Mouse (Mus musculus) thymus, postnatal 36 days (tissue): ENCODE data around the gene Ubl5.
A peak's percentile ranks its signal among the peaks of the same experiment; 100 is the strongest.

Experiments used
- DNase-seq, 2 experiments: peaks; one replicate each; pipeline ENCODE4 v3.0.0; 2022; ENCODE audit warnings: mixed read lengths in 2 of 2

Gene Ubl5

DNA sequence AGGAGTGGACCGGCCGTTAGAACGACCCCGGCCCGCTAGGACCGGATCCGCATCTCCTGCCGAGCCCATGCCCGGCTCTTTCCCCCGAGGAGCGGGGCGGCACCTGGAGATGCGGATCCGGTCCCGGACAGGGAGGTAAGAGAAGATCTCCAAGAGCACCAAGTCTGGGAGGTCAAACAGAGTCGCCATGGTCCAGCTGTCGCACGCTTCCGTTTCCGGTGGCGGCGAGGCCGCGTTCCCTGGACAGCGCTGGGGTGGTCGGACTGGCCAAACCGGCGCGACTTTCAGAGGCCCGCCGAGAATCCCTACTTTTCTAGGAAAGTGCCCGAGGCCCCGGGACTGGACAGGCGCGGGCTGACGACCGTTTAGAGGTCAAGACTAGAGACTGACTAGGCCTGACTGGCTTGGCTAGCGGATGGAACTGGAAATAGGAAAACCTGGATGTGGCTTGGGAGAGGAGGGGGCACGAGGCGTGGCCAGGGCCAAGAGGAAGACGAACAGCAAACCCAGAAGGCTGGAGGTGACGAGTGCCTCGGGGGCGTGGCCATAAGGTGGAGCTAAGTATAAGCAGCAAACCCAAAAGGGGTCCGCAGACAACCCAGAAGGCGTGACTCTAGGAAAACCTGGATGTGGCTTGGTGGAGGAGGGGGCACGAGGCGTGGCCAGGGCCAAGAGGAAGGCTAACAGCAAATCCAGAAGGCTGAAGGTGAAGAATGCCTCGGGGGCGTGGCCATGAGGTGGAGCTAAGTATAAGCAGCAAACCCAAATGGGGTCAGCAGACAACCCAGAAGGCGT lies at the start of gene Ubl5:
Gene Ubl5 (plus strand): TSS at position 778 of the 795 bp plus-strand sequence.
- DNase-seq: peak; percentile 93 to 97

DNA sequence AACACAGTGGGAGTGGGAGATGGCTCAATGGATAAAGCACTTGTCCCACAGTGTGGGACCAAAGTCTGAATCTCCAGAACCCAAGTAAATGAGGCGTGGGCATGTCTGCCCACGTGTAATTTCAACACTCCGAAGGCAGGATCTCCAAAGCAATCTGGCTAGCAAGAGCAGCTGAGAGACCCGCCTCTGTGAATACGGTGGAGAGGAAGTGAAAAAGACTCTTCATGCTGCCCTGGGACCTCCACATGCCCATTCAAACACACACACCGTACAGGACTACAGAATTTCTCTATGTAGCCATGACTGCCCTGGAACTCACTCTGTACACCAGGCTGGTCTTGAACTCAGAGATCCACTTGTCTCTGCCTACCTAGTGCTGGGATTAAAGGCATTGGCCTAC lies 41.4 kb upstream of the Ubl5 start:
- DNase-seq: no peak

DNA sequence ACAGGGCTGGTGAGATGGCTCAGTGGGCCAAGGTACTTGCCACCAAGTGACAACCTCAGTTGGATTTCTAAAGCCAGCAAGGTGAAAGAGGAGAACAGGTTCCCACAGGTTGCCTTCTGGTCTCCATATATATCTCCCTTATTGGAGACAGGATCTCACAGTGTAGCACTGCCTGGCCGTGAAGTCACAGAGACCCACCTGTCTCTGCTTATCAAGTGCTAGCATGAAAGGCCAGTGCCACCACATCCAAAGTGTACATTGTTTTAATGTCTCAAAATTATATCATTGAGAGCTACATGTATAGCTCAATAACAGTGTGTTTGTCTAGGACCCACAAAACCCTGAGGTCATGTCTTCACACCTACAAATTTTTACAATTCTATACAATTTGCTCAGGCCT lies 36.4 kb upstream of the Ubl5 start:
- DNase-seq: no peak

DNA sequence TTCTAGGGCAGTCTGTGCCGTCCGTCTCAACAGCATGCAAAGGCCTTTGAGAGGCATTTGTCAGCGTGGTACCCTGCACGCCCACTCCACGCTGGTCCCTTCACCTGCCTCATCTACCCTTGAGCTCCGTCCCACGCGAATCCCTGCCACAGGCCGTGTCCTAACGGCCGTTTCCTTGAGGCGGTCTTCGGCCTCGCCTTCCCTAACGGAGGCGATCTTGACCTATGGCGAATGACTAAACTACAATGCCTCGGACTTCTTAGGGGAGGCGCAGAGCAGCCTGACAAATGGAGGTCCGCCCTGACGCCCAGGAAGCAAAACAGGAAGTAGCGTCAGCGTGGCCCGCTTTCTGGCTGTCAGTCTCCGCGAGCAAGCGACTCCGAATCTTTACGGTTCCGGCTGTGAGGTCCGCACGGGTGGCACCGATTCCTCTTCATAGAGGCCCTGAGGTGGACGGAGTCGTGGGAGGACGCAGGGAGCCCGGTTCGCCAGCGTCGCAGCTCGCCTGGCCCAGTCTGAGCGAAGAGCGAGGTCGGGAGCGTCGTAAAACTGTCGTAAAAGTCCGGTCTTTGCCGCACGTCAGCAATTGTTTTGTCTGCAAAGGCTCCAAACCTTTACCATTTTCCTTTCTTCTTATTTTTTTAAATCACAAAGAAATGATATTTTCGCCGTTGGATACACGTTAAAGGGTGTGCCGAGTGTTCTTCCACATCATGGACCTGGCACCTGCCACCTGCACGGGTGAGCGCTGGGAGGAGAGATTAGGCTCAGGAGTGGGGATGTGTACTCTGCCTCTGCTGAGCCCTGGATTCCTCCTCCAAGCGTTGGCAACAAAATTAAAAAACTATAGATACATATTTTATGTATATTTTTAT lies 35.3 kb upstream of the Ubl5 start:
- DNase-seq: peak; percentile 86 to 89

DNA sequence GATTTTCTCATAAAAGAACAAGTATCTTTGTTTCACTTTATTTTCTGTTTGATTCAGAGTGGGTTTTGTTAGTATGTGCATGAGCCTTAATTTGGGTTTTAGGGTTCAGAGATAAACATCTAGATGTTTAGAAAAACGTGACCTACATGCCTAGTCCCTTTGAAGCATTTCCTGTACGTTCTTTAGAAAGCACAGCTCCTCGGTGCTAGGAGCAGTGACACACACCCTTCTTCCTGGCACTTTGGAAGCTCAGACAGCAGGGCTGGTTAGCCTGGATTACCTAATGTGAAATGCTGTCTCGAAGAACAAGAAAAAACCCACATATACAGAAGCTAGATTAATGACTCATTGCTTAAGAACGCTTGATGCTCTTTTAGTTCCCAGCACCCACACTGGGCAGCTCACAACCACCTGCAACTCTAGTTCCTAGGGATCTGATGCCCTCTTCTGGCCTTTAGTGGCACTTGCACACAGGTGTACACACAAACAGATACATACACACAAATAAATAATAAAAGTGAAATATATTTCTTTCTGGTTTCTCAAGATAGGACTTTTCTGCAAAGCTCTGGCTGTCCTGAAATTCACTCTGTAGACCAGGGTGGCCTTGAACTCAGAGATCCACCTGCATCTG lies 32.7 kb upstream of the Ubl5 start:
- DNase-seq: peak; percentile 22 to 41

DNA sequence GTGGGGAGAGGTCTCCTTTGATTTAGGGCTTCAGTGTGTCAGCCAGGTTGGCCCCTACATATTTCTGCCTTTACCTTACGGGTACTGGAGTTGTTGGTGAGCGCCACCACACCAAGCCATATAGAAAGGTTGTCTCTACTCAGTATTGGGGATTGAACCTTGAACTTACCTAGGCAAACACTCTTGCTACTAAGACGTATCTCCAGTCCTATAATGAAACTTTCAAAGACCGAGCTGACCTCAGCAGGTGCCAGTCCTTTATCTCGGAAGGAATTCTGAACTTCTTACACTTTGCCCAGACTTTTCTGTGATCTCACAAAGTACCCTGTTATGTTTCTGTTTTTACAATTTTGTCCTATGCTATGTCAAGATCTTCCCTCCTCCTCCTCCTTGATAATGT lies 30.7 kb upstream of the Ubl5 start:
- no peak for DNase-seq

DNA sequence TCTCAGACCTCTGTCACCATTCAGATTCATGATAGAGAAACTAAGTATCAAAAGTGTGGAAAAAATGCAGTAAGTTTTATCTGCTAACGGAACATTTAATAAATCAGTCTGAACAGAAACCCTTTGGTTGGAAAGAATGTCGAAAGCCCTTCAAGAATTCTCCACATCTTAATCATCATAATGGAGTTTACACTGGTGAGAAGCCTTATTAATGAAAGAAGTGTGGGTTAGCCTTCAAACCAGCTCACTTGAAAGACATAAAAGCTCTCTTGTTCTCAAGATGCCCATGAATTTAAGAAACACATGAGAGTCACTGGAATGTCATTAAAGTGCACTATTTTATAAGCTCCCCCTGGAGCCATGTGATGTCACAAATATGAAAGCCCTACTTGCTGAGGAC lies 26.0 kb upstream of the Ubl5 start:
- DNase-seq: no peak

DNA sequence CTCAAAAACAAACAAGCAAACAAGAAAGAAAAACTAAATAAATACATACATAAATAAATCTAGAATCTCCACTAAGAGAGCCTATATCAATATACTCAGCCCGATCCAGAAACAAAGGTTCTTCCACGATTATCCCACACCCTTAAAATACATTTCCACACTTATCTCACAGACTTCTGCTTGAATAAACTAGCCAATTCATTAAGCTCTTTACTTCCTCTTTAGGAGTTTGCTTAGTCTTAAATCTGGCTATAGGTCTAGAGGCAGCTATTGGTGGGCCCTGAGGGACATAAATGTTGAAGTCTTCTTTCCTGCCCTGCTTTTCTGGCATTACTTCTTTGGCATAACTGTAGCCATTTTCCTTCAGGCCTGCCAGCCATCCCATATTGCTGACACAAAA lies 11.3 kb upstream of the Ubl5 start:
- DNase-seq: no peak

DNA sequence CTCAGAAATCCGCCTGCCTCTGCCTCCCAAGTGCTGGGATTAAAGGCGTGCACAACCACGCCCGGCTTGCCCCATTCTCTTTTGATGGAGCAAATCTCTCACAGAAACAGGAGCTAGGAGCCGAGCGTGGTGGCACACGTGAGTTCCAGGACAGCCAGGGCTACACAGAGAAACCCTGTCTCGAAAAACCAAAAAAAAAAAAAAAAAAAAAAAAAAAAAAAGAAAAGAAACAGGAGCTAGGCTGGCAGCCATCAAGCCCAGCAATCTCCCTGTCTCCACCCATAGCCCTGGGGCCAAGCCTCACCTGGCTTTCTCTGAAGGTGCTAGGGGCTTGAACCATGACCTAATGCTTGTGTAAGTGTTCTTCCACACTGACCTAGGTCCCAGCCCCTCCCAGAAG lies 7.0 kb upstream of the Ubl5 start:
- DNase-seq: peak; percentile 58 to 75

DNA sequence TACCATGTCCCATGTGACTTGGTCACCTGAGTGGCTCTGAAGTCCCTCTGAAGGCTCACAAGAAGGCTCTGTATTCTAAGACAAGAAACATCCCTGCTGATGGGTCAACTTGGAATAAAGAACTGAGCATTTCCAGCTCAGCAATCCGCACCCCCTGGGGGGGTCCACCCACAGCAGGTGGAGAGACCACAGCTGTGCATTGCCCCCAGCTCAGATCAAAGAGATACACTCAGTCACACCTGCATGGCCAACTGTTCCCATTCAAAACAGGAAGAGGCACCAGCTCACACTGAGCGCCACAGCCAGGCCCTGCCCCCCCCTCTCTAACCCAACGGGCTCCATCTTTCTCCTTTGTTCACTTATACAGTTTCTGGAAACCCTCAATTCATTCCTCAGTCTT lies 6.4 kb upstream of the Ubl5 start:
- peak; percentile 85 to 94 for DNase-seq

DNA sequence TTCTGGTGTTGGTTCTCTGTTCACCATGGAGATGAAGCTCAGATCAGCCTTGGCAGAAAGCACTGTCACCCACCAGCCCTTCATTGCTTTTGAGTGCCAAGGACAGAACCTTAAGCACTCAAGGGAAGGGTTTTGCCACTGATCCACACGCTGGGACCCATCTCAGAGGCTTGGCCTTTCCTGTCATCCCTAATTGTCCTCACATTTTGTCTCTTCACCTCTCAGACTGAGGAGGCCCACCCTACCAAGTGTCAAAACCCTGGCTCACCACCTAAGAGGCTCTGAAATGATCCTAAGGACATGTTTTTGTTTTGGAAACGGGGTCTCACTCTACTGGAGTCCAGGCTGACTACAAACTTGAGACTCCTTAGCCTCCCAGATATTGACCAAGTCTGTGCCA lies 5.9 kb upstream of the Ubl5 start:
- DNase-seq: no peak

DNA sequence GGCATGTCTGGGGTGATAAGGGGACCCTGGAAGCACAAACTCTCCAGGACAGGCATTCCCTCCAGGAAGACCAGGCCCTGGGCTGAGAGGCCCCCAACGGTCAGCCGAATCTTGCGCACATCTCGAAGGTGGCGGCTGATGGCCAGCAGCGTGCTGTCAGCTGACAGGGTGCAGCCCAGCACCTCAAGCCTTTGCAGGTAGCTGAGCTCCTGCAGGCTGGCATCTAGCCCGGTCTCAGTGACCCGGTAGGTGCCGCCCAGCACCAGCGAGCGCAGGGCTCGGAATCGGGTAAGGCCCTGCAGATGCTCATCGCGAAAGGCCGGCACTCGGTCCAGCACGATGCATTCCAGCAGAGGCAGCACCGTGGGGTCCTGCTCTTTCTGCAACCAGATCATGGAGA lies 4.1 kb upstream of the Ubl5 start:
- DNase-seq: peak; percentile 28 to 51

DNA sequence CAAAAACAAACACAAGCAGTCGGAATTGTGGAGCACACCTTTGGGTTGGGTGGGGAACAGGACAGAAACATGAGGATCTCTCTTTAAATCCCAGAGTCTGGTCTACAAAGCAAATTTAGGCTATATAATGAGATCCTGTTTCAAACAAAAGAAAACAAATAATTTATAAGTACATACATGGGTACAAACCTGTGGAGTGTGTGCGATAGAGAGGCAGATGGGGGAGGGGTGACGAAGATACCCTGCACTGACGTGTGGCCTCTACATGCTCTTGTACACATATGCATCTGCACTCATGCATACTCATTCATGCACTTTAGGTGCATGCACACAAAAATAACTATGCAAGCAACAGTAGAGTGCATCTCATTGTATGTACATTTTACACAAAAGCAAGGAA lies 3.2 kb upstream of the Ubl5 start:
- DNase-seq: peak; percentile 37 to 49

DNA sequence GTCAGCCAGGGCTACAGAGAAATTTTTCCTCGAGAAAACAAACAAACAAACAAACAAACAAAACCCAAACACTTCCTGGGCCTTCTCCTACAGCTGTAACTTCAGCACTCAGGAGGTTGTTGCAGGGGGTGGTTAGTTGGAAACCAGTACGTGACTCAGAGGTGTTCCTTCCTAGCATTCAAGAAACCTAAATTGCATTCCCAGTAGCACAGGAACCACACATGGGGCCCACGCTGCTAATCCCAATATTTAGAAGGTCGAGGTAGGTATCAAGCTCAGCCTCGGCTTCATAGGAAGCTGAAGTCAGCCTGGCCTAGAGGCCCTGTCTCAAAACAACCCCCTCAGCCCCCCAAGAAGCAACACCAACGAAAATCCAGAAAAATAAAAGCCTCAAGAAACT lies 1.2 kb upstream of the Ubl5 start:
- DNase-seq: peak; percentile 35

DNA sequence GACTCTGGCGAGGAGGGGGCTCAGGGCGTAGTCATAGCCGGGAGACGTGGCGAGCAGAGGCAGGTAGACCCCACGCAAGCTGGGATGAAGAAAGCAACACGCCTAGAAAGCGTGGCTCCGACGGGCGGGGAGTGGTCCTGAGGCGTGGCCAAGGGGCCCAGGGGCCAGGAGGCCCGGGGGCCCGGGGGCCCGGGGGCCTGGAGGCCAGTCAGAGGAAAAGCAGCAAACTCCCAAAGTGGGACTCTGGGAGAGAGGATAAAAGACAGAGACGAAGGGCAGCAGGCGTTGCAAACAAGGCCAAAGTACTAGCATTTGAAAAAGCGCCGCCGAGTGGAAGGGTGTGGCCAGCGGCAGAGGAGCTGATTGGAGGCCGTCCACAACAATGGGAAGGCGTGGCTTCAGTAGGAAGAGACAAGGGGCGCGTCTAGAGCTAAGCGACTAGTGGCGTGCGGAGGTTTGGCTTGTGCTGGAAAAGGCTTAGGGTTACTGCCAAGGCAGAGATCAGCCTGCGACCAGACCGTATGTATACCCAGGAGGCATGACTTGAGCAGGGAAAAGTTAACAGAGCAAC lies 303 bp downstream of the Ubl5 start:
- peak; percentile 88 to 93 for DNase-seq

DNA sequence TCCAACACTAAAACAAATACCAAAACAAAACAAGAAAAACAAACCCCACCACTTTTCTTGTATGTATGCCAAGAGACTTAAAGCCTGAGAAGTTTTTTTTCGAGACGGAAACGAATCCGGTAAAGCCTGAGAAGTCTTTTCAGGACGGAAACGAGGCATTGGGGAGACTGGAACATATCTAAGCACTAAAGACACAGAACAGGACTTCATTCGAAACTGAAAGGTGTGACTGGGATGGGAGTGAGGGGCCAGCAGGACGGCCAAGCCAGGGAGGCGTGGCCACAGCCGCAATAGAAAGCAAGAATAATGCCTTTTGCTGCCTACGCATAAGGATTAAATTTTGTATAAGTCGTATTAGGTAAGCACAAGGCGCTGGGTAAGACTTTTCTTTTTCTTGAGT lies 1.1 kb downstream of the Ubl5 start:
- no peak for DNase-seq

DNA sequence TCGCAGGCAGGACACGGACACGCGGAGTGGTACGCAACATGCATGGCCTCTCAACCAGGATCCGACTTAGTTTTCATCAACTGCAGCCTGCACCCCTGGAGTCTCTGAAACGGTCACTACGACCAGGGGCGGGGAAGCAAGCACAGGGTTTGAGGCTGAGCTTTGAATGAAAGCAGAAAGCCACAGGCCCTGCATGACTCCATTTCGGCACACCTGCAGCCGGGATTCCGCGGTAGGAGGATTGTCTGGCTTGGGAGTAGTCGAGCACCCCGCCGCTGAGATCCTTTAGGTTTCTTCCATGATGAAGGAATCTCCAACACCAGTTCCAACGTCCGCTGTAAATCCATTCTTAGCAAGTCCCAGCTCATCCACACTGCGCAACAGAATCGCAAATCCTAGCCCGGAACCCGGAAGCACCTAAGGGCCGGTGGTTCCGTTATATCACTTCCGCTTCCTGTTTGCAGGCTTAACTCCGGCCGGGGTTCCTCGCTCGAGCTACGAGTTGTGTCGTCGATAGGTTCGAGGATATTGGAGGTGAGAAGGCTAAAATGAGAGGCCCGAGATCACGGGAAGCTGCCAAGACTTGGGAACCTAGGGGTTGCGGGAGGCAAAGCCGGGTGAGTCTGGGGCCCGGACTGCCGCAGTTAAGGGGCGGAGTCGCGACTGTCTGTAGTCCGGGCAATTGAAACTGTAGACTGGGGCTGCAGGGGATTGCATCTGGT lies 1.8 kb downstream of the Ubl5 start, which contains the start of gene Fbxl12:
Gene Fbxl12 (minus strand): TSS at position 408 of the 722 bp plus-strand sequence.
- DNase-seq: peak; percentile 66 to 71

DNA sequence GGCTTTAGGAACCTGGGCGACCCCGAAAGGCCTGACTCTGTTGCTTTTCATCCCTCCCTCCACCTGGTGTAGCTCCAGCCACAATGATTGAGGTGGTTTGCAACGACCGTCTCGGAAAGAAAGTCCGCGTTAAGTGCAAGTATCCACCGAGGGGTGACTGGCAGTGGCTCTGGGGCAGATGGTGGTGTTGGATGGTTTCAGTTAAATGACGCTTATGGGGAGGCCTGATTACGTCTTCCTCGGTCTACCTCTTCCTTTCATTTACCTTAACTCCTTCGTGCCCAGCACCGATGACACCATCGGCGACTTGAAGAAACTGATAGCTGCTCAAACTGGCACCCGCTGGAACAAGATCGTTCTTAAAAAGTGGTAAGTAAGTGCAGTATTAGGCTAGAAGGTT lies 2.4 kb downstream of the Ubl5 start:
- DNase-seq: no peak

DNA sequence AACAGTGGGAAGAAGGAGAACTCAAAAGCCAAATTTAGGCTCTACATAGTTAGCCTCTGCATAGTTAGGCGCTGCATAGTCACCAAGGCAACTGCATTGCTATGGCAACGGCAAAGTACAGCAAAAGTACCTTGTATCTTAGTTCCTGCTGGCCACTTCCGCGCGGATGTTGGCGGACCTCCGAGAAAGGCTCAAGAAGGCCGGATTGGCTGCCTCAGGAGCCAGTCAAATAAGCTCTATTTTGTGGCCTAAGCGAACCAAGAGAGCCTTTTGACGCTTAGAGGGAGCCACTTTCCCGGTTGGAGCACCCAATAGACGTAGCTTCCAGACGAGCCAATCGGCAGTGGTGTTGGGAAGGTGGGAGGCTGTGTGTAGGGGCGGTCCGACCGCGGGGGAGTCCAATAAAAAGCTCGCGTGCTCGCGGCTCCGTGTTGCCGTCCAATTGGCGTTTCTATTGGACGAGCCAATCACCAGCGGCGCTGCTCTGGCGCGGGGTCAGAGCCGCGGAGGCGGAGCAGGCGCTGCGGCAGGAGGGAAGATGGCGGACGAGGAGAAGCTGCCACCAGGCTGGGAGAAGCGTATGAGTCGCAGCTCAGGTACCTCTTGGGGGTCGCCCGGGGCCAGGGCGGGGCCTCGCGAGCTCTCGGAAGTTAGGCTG lies 9.1 kb downstream of the Ubl5 start, which contains the start of gene Pin1:
Gene Pin1 (plus strand): TSS at position 494 of the 658 bp plus-strand sequence.
- peak; percentile 95 to 99 for DNase-seq

DNA sequence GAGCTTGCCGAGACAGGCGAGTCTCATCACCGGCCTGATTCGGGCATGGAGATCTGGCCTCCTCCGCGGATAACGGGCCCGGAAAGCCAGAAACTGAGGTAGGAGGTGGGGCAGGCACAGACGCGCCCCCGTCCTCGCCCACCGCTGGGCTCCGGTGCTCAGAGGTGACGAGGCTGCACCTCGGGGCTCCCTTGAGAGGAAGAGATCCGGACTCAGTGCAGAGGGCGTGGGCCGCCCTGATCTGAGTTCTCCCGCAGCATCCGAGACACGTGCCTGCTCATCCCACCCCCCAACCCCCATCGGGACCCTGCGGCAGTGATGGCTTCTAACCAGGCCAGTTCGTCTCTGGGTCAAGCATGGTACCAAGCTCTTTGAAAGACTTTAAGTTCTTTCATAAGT lies 9.6 kb downstream of the Ubl5 start:
- DNase-seq: no peak

DNA sequence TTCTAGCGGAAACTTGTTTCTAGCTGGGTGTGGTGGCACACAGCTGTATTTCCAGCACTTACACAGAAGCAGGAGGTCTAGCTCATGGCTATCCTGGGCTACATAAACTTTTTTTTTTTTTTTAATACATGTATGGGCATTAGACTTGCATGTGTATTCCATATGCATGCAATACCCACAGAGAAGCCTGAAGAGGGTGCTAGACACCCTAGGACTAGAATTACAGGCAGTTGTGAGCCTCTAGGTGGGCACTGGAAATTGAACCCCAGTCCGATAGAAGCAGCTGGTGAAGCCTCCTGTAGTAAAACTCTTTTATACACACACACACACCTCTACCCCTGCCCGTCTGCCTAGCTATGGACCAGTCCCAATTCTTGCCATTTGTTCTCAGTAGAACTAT lies 11.2 kb downstream of the Ubl5 start:
- DNase-seq: no peak

DNA sequence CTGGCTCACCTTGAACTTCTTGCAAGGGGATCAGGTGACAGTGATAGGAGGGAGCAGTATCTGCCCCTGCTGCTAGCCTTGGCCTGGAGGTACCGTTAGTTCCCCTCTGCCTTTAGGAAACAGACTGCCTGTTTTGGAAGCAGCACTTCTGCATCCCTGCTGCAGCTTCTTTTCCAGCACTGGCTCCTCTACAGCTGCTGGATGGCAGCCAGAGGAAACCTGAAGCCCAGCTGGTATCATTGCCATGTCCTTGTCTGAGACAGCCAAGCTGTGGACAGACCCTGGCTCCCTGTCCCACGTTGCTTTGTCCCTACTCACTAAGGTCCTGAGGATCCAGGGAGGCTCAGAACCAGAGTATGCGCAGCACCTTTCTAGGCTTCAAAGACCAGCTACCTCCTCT lies 14.9 kb downstream of the Ubl5 start:
- DNase-seq: no peak
